Mouse (Mus musculus) Patski (cell line): ENCODE results near the gene Zfp951. TPM values are rescaled to one million over a fixed set of nuclear protein-coding genes. Genes with fewer than 3 reads are reported as not detected.
"Not testable (repeated sequence)": the region's sequence is repeated elsewhere in the genome, so short reads cannot be mapped to it uniquely, and the experiment has no call there.

Source experiments
- ATAC-seq: fragments of 100-300 bp; one replicate; pipeline ENCODE4 v1.8.0; 2021
- CTCF ChIA-PET: fragments of 350-600 bp; sonication (Branson Sonifier 250); formaldehyde crosslinking; loops from one replicate; lab custom pipeline; 2022; ENCODE audit warnings: inconsistent platforms; lab: Charles Lee
- POLR2A ChIA-PET: fragments of 350-600 bp; sonication (Branson Sonifier 250); formaldehyde crosslinking; loops from one replicate; lab custom pipeline; 2022; ENCODE audit warnings: antibody characterized with exemption, inconsistent platforms; lab: Charles Lee
- DNase-seq: peaks from one replicate; pipeline ENCODE4 v3.0.0-alpha.2; 2011; ENCODE audit warnings: low read depth, low spot score
- H3K27me3 ChIP-seq: fragments of 371-371 bp; one replicate; pipeline ENCODE4 v1.5.1; 2021
- CTCF ChIP-seq: fragments of 100-300 bp; IDR thresholded peaks from one replicate; pipeline ENCODE4 v1.5.1; 2021
- in situ Hi-C: fragments of 300-500 bp; cut with MboI; formaldehyde crosslinking; loops from 3 replicates; pipeline ENCODE4 v1.11.1; 2018; ENCODE audit warnings: low pct_unique_long_range_greater_than_20kb, mixed read lengths
- polyA plus RNA-seq: library from polyadenylated mRNA; unstranded; gene quantifications from one replicate; pipeline ENCODE4 v1.2.3, GENCODE M21; 2021

Zfp951 gene
- polyA plus RNA-seq: 1.9 TPM

DNA sequence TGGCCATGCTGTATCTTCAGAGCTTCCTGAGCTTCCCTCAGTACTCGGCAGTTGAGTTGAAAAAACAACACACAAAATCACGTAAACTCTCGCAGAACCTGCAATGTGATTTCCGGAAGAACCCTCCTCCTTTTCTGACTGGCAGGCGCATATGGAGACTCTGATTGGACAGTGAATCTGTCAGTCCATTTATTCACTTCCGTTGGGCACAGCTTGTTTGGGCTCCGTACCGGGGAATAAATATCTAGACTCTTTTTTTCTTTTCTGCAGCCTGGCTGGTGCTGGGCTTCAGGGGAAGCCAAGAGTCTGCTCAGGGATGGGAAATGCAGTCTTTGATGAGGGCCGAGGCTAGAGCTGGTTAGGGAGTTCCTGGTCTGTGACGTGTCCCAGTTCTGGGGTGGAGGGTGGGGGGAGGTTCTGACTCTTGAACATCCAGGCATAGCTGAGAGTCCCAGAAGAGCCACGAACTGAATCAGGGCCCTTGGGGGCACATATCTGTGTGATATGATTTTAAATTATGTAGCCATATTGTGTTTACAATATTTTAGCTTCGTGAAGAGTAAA, at the start of gene Zfp951:
Gene Zfp951 (minus strand): TSS at position 109 of the 564 bp plus-strand sequence.
- in situ Hi-C loops, H3K27me3 ChIP-seq, CTCF ChIA-PET, POLR2A ChIA-PET, DNase-seq, ATAC-seq: not testable (repeated sequence)

DNA sequence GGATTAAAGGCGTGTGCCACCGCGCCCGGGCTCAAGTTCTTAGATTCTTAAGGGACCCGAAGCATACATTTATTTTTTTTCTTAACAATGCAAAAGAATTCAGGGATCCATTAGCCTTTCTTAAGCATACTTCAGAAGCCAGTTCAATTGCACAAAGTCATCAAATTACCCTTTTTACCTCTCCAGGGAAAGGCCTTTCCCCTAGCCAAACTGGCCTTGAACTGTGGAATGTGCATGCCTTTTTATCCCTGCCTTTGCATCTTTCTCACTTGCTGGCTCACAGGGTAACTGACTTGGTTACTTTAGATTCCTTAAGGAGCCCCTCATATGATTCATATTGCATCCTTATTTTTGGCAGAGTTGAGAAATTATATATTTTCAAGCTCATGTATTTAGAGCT, 46.7 kb upstream of the Zfp951 start:
- in situ Hi-C loops, ATAC-seq, CTCF ChIA-PET, DNase-seq, POLR2A ChIA-PET, H3K27me3 ChIP-seq: not testable (repeated sequence)

DNA sequence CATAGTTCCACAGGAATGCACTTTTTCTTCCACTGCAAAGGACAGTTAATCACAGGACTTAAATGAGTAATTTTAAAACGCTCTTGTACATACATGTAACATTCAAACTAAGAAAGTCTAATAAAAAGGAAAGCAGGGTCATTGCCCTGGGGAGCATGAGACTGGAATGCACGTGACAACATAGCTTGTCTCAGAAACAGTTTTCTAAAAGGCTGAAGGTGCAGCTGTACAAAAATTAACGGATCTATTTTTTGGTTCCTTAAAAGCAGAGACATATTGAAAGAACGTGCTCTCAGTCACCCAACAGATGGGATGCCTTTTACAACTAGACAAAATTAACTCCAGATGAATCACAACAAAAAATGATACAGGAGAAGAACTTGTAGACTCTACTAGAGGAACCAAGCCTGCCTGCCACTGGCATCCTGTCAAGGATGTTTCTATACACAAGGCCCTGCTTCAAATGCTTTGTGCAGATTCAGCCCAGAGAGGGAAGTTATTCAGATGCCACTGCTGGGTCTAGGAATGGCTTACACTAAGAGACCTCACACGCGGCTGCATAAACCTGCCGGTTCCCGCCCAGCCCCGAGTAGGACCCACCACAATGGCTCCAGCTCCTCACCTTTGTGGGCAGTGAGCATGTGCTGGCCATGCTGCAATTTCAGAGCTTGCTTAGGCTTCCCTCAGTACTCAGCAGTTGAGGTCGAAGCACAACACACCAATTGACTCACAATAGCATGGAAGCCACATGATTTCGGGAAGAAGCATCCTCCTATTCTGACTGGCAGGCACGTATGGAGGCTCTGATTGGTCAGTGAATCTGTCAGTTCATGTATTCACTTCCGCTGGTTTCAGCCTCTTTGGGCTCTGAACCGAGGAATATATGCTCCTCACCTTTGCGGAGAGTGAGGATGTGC, 567 bp downstream of the Zfp951 start:
- ATAC-seq, in situ Hi-C loops, H3K27me3 ChIP-seq, DNase-seq, POLR2A ChIA-PET, CTCF ChIA-PET: not testable (repeated sequence)

DNA sequence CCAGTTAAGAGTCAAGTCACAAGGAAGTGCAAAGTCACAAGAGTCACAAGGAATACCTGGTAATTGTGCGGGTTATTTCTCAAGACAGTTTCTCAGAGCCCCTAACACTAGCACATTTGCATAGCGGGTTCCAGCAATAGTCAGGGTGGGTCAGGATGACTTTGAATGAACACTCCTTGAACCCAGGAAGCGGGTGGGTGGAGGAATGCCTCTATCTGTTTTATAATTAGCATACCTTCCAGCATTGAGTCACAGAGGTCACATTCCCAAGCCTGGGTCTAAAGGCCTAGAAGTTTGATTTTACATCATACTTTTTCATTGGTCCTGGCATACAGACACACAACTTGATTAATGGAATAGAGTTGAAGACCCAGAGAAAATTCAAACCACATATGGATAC, 5.3 kb downstream of the Zfp951 start:
- POLR2A ChIA-PET, H3K27me3 ChIP-seq, ATAC-seq, CTCF ChIA-PET, DNase-seq, in situ Hi-C loops: not testable (repeated sequence)

DNA sequence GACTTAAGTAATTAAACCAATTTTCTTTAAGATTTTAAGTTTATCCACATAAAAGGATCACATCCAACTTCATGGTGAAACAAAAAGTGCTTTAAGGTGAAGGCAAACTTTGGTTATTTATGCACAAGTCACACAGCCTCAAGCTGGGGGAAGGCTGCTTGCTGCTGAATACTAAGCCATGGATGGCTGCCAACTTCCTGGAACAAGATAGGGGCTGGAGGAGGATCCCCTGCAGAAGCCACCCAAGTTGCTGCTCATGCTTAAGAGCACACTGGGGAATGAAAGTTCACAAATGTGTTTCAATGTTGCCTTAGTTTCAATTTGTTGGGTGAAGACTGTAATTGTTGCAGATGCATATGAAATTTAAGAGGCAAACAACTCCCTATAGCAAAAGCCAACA, 26.5 kb downstream of the Zfp951 start:
- in situ Hi-C loops: no loop called here
- DNase-seq (no peak), ATAC-seq (no peak)
- ChIA-PET CTCF (no interaction called here), POLR2A (no interaction called here)
- H3K27me3 ChIP-seq: no peaks in the 10 kb centered on the region
- TF ChIP-seq CTCF: no peak

DNA sequence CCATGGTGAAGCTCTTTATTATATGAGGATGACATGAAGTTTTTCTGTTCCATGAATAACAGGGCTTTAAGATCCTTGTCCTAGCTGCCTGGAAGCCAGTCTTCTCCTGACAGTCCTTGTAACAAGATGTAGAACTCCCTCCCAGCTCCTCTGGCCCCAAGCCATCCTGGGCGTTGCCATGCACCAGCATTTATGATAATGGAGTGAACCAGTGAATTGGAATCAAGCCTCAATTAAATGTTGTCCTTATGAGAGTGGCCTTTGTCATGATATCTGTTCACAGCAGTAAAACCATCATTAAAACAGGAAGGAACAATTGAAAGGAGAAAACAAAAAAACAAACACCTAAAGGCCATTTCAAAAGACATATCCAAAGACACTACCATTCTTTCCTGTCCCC, 30.3 kb downstream of the Zfp951 start:
- TF ChIP-seq CTCF: no peak
- CTCF ChIA-PET: no interaction called here
- no peaks in the 10 kb centered on the region for H3K27me3 ChIP-seq
- ATAC-seq (no peak), DNase-seq (no peak)
- in situ Hi-C loops: no loop called here
- POLR2A ChIA-PET: no interaction called here

DNA sequence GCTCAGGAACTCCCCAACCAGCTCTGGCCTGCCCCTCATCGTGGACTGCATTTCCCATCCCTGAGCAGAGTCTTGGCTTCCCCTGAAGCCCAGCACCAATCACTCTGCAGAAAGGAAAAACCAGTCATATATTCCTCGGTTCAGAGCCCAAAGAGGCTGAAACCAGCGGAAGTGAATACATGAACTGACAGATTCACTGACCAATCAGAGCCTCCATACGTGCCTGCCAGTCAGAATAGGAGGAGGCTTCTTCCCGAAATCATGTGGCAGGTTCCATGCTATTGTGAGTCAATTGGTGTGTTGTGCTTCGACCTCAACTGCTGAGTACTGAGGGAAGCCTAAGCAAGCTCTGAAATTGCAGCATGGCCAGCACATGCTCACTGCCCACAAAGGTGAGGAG, 89.7 kb downstream of the Zfp951 start:
- CTCF ChIA-PET, in situ Hi-C loops, DNase-seq, H3K27me3 ChIP-seq, ATAC-seq, POLR2A ChIA-PET: not testable (repeated sequence)

Other genes starting within 250 kb of the Zfp951 start
- gene Abcg3, start 122.6 kb upstream of the Zfp951 start, polyA plus RNA-seq: not detected